In genomic region chr14:30951154-30951825, GRCm38 (mm10) we compare ENCODE assay signal across 8 mouse cellular contexts. TPM values are rescaled to one million over a fixed set of nuclear protein-coding genes. Genes with fewer than 3 reads are reported as not detected.
A peak's percentile ranks its signal among the peaks of the same experiment; 100 is the strongest.
DNase-seq lines count a peak whose midpoint lies in the region; ATAC-seq lines count a peak whose summit lies in the region.

TSS of gene Nek4 (plus strand) at chr14:30951377.

- H3K36me3 ChIP-seq in hindbrain, embryonic 14.5 days (replicated peaks; ENCODE audit: control insufficient read depth, insufficient read depth): 0 out of 2 replicates have a peak, but pooled peaks cover 16% of the 10 kb centered on the region

- H3K4me2 ChIP-seq in hindbrain, embryonic 14.5 days (replicated peaks): peak within 1 kb of the TSS; percentile 78

- H3K4me3 ChIP-seq in hindbrain, embryonic 14.5 days (replicated peaks; ENCODE audit: low read length): peak within 1 kb of the TSS; percentile 65

- H3K4me1 ChIP-seq in hindbrain, embryonic 14.5 days (replicated peaks; ENCODE audit: control insufficient read depth, insufficient read depth, low read length): peaks cover 12% of the 10 kb centered on the region

- peak; percentile 99 for ATAC-seq in hindbrain, embryonic 14.5 days (ENCODE audit: low FRiP score)

- peak within 1 kb of the TSS; percentile 81 for H3K9ac ChIP-seq in hindbrain, embryonic 14.5 days

- H3K9me3 ChIP-seq in hindbrain, embryonic 14.5 days (ENCODE audit: control insufficient read depth, low read length): no peaks in the 10 kb centered on the region

- WGBS in hindbrain, embryonic 14.5 days: under 1% methylated on average over 57 of the region's 57 CpGs

- peak; percentile 97 for DNase-seq in R1 (ENCODE audit: low read depth, low spot score)
- DNase-seq in cerebellum, postnatal 25 days: peak; percentile 95 to 96
- DNase-seq in frontal cortex, postnatal 25 days (ENCODE audit: low spot score in 2 of 2): peak; percentile 88 to 94
- peak; percentile 96 for DNase-seq in hindbrain, embryonic 14.5 days (ENCODE audit: low spot score)
- DNase-seq in layer of hippocampus, postnatal 36 days: peak; percentile 97
- DNase-seq in lung, postnatal 36 days: peak; percentile 97
- peak; percentile 98 for DNase-seq in retina, postnatal 1 day
- peak; percentile 89 to 94 for DNase-seq in urinary bladder, adult 18-20 months (ENCODE audit: low spot score in 2 of 2)

- no peaks in the 10 kb centered on the region for H3K27me3 ChIP-seq in hindbrain, embryonic 14.5 days (ENCODE audit: control insufficient read depth, insufficient read depth, low read length)

- peak within 1 kb of the TSS; percentile 76 for H3K27ac ChIP-seq in hindbrain, embryonic 14.5 days

RNA-seq across cellular contexts. Expression of gene Nek4, which starts in this region (rescaled TPM):
- polyA plus RNA-seq in hindbrain, embryonic 14.5 days (2014; fragmentation: Nextera tagmentation; extraction: Ambion mirVana): 13.4 and 14.1 TPM in 2 replicates
- total RNA-seq in layer of hippocampus, postnatal 36 days (2021): 10 to 100 TPM; 18.2 to 18.5 TPM

Comparison
In these comparisons a context has a peak if more than half of its experiments do, and no peak if none do; other contexts are left out.
1. Peak in every context shown above with its lines: DNase-seq, ATAC-seq, H3K4me3 ChIP-seq and H3K27ac ChIP-seq.